Mouse (Mus musculus) lung, postnatal 25 days (tissue): ENCODE results near the gene Slc22a15.
A peak's percentile ranks its signal among the peaks of the same experiment; 100 is the strongest.

ENCODE experiments used
- DNase-seq: peaks from one replicate; pipeline ENCODE4 v3.0.0; 2022; ENCODE audit warnings: low spot score

The Slc22a15 gene

DNA sequence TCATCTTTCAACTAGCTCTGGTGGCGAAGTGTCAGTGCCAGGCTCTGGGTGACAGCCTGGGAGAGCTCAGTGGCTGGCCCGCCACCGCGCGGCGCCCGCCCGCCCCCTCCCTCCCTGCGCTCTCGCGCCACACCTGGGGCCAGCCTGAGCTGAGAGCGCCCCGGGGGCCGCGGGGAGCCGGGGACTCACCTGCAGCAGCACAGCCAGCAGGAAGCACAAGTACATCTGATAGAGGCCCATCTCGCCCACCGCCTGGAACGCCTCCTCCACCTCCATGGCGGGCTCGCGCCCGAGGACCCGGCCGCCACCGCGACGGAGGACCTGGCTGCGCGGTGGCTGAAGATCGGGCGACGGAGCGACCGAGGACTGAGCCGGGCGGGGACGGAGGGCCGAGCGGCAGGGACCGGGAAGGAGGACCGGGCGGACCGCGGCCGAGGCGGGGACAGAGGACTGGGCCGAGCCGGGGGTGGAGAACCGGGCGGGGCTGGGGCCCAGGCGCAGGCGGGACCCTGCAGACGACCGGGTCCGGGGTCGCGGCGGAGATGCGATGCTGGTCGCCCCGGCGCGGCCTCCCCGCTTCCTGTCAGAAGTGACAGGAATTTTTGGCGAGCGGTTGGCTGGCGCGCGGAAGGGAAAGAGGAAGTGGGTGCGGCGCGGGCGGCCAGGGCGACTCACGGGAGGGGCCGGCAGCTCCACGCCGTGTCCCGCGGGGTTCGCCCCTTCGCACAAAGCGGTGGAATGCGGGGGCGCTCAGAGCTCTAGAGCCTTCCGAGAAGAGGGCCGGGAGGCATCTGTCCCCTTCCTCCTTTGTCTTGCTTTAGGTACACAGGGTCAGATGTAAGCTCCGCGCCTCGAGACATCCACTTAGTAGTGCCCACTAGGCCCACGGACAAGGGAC lies at the start of gene Slc22a15:
Gene Slc22a15, minus strand, starts transcription at position 611 of the 898 bp plus-strand sequence.
- DNase-seq, result peak; percentile 82

DNA sequence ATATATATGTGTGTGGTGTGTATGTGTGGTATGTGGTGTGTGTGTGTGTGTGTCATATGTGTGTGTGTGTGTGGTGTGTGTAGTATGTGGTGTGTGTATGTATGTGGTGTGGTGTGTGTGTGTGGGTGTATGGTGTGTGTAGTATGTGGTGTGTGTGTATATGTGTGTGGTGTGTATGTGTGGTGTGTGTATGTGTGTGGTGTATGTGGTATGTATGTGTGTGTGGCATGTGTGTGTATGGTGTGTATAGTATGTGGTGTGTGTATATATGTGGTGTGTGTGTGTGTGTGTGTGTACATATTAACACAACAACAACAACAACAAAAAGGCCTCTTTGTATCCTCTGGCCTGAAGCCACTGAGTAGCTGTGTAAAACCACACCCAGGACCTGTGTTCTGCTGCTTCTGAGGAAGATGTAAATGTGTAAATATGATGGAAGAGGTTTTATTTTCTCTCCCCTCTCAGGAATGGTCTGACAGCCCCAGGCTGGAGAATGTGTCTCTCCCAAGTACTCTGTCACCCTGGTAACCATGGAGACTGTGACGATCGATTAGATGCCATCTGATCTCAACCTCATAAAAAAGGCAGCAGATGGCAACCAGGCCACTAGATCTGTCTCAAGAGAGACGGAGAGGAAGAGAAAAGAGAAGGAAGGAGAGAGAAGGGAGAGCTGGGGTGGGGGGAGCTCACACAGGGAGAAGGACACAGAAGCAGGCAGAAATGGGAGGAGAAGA lies 42.7 kb upstream of the Slc22a15 start:
- DNase-seq, result no peak

- DNase-seq, result no peak
Observed at GRCm38 (mm10) chr3:101964352-101964751, 40.1 kb upstream of the Slc22a15 start.

- no peak for DNase-seq
Observed at GRCm38 (mm10) chr3:101963501-101963900, 39.2 kb upstream of the Slc22a15 start.

- DNase-seq, result no peak
Observed at GRCm38 (mm10) chr3:101961146-101961835, 37.0 kb upstream of the Slc22a15 start.

DNA sequence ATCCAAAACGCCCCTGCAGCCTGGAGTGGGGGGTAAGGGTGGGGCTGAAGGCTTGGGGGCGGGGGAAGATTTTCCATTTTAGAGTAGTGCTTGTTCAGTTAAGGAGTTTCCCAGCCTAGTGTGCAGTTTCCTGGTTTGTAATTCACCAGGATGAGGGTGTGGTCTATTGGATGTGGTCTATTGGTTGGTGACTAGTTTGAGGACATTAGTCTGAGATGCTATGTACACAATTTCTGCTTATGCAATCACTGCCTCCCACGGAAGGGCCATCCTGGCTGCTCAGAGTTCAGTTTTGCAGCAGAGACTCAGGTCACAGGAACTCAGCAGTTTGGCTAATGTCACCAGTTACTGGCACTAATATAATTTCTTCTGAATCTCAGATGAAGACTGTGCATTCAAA lies 33.8 kb upstream of the Slc22a15 start:
- peak; percentile 46 for DNase-seq

DNA sequence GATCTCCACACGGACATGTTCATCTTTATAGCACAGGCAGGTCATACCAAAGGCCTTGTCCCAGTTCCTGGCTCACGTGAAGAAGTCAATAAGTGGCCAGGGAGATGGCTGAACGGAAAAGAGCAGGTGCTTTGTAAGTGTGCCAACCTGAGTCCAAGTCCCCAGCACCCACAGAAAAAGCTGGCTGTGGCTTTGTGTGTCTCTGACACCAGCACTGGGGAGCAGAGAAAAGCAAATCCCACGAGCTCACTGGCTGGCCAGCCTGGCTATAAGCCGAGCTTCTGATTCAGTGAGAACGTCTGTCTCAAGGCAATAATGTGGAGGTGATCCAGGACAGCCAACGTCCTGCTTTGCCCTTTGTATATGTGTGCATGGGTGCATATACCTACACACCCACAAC lies 29.3 kb upstream of the Slc22a15 start:
- DNase-seq, result no peak

- DNase-seq, result no peak
Observed at GRCm38 (mm10) chr3:101952577-101952976, 28.3 kb upstream of the Slc22a15 start.

DNA sequence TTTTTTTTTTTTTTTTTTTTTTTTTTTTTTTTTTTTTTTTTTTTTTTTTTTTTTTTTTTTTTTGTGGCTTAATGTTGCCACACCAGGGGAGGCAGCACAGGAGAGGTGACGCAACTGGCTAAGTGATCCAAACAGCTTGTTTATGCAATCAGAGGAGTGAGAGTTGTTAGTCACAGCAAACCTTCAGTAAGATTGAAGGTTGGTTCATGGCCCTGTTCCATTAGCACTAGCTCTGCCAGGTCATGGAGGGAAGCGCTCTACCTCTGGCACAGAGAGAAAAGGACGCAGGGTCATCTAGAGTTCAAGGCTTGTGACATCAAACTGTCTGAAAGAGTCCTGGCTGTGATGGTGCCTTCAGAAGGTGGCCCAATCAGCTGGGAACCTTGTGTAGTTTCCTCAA lies 24.3 kb upstream of the Slc22a15 start:
- peak; percentile 83 for DNase-seq

DNA sequence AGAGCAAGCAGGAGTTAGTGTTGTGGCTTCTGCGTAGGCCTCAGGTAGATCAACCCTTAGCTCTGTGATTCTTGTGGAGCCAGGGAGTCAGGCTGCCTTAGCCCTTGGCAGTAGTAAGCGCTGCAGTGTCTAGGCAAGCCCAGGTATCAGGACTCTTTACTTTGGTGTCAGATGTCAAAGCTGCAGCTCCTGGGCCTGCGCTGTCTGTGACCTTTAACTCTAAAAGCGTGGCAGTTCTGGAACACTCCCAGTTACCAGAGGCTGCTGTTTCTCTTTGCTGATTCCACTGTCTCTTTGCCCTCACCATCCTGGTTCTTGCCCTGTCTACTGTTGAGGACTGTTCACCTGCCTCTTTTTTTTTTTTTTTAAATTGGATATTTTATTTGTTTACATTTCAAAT lies 23.0 kb upstream of the Slc22a15 start:
- DNase-seq, result no peak

DNA sequence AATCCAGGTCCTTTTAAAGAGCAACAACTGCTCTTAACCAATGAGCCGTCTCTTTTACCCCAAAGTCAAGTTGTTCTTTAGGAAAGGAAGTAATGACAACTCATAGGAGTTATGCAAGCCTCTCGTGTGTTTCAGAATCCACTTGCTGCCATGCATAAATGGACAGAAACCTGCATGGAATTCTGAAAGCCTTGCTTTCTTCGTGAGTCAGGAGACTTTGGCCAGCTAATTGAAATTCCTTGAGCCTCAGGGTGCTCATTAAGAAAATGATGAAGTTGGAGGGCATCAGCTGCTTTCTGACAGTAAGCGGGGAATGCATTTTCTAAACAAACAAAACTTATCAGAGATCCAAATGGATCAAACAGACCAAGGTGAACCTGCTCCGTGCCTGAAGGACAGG lies 21.0 kb upstream of the Slc22a15 start:
- DNase-seq, result no peak

- DNase-seq, result no peak
Observed at GRCm38 (mm10) chr3:101940418-101940817, 16.2 kb upstream of the Slc22a15 start.

GRCm38 (mm10) chr3:101939865-101940264 lies 15.6 kb upstream of the Slc22a15 start:
- DNase-seq, result peak; percentile 77

DNA sequence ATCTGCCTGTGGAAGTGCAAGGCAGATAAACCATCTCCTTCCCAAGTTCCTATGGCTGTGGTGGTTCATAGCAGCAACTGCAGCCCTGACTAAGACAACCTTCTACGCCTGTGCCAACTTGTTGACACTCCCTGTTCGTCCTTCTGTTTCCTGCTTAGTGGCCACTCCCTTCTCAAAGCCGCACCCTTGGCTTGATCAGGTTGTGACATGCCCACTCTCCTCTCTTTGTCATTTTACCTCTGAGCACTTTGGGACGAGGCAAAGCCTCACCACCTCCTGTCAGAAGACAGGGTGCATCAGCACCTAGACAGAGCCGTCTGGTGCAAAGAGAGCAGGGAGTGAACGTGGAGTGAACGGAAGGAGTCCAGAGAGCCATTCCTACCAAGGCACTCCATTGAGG lies 14.9 kb upstream of the Slc22a15 start:
- peak; percentile 61 for DNase-seq

GRCm38 (mm10) chr3:101936369-101936768 lies 12.1 kb upstream of the Slc22a15 start:
- DNase-seq, result no peak

GRCm38 (mm10) chr3:101933820-101934219 lies 9.6 kb upstream of the Slc22a15 start:
- no peak for DNase-seq

DNA sequence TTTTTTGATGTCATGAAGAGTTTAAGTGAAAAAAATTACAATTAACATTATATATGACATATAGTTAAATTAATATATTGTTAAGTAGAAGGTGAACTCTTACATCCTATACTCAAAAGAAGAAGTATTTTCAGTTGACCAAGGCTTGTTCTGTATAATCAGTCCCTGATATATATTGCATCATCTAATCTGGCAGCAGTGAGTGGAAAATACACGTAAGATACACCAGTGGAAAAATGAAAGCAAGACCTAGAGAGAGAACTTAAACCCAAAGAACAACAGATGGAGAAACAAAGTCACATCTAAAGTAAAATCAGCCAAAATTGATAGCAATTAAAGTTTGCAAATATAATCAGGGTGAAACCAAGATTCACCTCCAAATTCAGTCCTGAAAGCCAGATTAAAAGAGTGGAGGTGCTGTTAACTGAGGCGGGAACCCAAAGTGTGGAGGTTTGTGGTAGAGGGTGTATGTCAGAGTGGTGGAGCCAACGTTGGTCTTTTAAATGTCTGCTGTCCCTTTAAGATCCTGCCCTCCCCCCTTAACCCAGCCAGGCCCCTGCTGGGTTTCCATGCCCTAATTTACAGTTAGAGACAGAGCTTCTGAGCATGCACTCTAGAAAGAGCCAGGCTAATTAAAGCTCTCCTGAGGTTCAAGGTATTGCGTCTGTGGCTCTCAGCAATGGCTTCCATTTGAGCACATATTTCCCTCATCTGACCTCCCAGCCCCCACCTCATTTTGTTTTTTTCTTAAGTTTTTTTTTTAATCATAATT lies 5.0 kb upstream of the Slc22a15 start:
- DNase-seq, result no peak

GRCm38 (mm10) chr3:101926636-101927035 lies 2.4 kb upstream of the Slc22a15 start:
- no peak for DNase-seq

DNA sequence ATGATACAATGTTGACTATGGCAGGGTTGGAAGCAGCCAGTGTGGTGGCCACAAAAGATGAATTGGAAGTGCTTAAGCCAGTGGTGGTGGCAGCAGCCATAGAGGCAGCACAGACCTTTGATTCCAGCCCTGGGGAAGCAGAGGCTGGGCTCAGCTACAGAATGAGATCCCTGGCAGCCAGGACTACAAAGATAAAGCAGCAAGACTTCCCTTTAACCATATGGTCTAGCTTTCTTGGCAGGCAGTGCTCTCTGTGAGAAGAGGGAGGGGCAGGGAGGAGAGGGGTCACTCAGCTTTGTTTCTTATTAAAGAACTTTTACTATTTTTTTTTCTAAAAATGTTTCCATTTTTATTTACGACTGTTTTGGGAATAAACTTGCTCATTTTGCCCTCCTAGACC lies 1.4 kb upstream of the Slc22a15 start:
- DNase-seq, result no peak

DNA sequence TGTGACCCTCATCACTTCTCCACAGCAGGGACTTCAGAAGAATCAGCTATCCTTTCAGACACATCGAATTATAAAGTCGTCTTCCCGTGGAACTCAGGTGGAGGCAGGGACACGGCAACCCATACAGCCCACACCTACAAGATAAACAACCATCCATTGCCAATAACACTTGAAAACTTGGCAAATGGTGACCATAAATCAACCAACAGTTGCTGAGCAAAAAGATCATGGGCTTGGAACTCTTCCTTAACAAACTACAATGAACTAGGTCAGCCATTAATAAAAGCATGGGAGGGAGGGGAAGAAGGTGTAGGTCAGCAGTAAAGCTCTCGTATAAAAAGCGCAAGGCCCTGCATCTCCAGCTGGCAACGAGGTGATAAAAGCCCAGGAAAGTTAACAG lies 1.9 kb downstream of the Slc22a15 start:
- DNase-seq, result no peak

- DNase-seq, result no peak
Observed at GRCm38 (mm10) chr3:101918526-101918925, 5.7 kb downstream of the Slc22a15 start.

DNA sequence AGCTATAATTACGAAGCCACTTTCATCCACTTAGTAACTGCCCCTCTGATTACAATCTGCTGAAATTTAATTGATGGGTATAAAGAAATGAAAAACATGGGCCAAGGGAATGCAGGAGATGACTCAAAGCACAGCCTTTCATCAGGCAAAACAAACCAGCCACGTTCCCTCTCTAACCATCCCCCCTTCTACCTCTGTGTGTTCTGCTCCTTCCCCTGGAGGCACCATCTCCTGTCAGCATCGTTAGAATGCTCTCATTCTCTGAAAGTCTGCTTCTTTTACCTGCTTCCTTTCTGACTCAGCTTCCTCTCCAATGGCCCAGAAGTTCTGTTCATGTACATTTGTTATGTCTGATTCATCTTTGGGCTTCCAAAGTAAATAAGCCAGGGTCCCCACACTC lies 6.6 kb downstream of the Slc22a15 start:
- no peak for DNase-seq
